Mouse (Mus musculus) granulocyte monocyte progenitor cell, adult 5-6 weeks (primary cell): ENCODE data around the gene Cobl. TPM values are rescaled to one million over a fixed set of nuclear protein-coding genes. Genes with fewer than 3 reads are reported as not detected.
A peak's percentile ranks its signal among the peaks of the same experiment; 100 is the strongest.

Experiments used
- ATAC-seq: replicated peaks from 2 replicates; pipeline ENCODE4 v1.8.0; 2016; ENCODE audit warnings: mild to moderate bottlenecking, moderate TSS enrichment, inconsistent platforms; ENCODE audit not compliant: poor library complexity, severe bottlenecking
- total RNA-seq, 2 experiments: library from RNA; stranded (forward) in 1 of 2; stranded (reverse) in 1 of 2; fragments of 200-712, 200-1000 nt in 1 of 2; fragments of >200 nt in 1 of 2; fragmentation: Nextera tagmentation in 1 of 2; gene quantifications; 2 replicates each; pipeline ENCODE4 v1.2.3; 2014 to 2017

The Cobl gene
- total RNA-seq (2014; fragmentation: Nextera tagmentation) (not detected in 2 replicates), total RNA-seq (2017) (not detected in 2 replicates)

DNA sequence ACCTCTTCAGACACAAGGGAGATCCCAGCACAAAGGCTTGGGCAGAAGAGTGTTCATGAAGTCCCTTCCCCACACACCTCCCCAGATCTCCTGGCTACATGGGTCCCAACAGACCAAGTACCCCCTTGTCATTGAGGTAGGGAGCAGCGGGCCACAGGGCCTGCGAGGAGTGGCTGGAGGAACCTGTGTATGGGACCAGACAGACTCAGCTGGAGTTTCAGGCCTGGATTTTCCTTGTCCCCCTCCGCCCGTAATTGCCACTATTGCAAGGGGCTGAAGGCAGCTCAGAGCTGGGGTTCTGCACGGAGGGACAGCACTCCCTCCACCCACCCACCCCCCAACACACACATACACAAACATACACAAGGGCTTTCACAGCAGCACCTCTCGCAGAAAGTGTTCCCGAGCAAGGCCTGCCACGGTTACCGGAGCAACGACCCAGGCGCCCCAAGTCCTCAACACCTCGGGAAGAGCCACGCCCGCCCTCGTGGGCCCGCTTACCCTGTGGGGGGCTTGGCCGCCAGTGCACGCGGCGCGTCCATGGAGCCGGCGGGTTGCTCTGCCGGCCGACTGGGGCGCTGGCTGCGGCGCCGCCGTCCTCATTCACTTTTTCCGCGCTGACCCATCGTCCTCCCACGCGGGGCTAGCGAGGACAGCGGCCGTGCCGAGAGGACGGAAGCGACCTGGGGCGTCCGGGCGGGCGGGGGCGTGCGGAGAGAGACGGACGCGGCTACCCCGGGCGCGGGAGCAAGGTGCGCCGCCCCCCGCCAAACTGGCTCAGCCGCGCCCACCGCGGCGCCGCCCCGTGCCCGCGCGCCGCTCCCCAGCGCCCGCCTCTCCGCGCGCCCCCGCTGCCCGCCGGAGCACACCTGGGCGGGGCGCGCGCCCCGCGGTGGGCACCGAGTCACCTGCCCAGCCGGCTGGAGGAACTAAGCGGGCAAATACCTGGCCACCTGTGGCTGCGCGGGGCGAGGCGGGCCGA, at the start of gene Cobl:
TSS of gene Cobl (minus strand) at position 780 of the 982 bp plus-strand sequence.
- ATAC-seq: peak; percentile 35; the same call in 1 of the 2 replicates

DNA sequence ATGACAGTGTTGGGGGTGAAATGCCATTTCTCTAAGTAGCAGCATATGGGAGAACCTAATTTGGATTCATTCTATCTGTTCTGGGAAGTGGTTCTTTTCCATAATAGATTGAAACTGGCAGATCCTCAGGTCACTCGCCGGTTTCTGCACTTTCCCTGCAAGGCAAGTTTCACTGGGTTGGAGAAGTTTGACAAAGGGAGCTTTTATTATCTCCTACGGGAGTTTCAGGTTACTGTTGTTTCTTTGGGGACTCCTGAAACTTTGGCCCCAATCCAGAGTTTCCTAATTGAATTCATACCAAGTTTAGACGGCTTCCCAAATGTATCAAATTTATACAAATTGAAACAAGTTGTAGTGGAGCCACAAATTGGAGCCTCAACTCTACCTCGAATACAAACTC, 49.0 kb upstream of the Cobl start:
- no peak for ATAC-seq

DNA sequence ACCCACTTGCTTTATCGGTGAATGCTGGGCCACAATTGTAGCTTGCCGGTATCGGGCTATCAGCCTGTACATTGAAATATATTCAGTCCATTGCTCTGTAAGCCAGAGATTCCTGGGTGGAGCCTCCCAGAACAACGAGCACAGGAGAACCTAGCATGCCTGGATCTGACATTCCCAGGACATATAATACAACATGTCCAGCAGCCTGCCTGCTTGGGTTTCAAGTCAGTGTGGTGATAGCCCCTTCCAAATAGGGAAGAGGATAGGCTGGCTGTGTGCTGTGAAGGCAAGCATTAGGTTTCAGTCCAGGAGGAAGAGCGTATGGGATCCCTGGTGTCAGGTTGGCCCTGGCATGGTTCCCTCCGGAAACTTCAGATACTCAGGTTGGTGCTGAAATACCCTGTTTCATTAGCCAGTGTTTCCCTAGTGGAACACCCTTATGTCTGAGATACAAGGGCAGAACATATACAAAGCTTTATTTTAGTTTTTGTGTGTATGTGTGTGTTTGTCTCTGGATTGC, 41.7 kb upstream of the Cobl start:
- no peak for ATAC-seq

DNA sequence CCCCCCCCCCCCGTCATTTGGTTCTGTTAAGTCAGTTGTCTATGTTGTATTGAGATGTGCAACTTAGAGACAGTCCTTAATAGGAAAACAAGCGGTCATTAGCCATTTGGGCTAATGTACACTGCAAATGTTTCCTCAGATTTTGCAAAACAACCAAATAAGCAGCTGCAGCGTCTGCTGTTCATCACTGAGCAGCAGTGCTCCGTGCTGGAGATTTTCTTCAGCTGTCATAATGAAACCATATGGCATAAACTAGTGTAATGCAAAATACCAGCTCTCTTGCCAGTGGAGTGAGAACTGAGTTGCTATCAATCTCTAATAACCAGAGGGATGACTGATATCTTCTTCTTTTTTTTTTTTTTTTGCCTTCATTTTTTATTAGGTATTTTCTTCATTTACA, 39.0 kb upstream of the Cobl start:
- ATAC-seq: no peak

DNA sequence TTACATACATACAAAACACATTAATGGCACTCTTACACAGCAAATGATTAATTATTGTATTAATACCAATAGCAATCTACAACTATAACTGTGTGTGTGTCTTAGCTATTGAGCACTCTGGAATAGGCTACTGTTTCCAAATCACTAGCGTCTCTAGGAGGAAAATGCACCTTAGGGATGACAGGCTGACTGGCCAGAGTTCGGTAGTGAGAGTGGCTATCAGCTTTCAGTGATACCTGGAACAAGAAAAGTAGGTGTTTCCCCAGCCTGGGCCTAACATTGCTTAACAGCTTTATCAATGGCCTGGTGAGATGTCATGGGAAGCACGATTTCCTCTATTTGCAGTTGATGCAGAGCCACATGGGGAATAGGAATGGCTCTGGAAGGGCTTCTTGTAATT, 37.0 kb upstream of the Cobl start:
- ATAC-seq: no peak

DNA sequence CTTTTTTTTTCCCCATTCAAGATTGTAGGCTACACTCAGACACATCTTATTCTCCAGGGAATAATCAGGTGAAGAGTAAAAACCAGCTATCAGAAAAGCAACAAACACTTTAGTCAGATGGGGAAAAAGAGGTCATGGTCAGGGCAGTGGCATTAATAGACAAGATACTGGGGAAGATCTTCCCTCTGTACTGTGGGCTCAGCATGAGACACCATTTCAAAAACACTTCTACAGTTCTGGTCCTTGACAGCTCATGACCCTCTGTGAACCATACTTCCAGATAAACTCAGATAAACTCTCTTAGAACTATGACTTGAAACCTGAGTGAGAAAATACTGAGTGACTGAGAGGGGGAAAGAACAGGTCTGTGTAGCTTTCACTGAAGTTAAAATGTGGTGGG, 29.0 kb upstream of the Cobl start:
- ATAC-seq: no peak

DNA sequence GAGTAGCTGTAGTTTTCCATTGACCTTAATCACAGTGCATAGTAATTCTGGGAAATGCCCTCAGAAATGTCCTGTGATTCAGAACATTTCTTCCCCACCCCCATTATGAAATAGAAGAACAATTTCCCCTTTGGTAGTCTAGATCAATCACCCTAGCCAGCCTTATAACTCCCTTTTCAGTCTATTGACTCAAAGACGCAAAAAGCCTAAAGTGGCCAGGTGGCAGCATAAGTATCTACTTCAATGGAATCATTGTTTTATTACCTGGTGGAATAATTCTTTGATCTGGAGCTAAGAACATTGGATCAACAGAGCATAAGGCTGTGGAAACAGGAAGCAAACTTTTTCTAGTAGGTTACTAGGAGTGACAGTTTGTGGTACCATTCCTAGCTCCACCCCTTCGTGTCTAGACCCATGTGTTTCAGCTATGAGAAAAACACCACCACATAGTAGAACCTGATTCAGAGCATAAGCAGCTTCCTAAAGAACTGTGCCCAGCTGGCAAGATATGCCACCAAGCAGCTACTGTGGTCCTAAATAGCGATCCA, 15.2 kb upstream of the Cobl start:
- no peak for ATAC-seq

DNA sequence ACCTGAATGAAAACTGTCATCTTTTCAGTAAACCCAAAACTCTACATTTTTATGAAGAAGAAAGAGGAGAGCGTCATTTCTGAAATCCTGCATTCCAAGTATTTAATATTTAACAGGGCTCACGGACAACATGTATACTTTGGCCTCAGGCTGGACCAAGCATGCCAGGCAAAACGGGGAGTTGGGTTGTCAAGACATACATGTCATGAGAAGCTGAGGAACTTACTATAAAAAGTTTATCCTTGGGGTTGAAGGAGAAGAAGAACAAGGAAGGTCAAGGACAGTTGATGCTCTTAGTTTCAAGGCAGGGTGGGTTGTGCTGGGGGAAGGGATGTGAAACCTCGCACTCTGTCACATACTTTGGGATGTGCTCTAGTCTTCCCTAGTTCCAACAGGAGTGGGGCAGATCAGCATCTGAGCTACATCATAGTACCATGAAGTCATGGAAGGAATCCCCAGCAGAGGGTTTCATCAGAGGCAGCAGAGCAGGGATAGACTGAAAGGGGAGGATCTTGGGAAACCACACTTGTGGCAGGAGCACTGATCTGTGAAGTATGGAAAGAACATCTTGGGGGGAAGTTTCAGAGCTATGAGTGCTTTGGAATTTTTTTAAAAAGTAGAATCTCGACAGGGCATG, 9.7 kb upstream of the Cobl start:
- no peak for ATAC-seq

DNA sequence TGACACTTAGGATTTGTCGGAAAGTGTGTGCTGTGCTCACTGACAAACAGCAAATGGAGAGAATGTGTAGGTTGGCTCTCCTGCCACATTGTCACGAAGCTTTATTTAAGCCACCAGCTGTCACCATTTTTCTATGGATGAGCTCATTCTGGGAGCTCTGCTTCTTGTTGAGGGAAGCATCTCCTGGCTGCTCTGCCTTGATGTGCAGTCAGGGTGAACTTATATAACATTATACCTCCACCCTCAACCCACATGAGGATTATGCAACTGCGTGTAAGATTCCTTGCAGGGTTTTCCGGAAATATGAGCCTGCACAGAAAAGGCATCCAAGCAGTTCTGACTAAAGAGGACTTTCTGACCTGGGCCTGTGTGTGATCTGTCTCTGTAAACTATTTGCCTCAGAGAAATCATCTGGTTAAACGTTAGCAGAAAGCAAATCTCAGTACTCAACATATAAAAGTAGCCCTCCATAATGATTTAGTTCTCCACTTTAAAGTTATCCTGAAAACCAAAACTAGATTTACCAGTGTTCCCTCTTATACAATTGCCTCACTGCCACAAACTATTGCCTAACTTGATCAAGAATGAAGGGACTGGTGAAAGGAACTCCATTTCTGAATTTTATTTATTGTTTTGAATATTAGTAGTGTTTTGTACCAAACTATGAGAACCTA, 9.0 kb upstream of the Cobl start:
- no peak for ATAC-seq

DNA sequence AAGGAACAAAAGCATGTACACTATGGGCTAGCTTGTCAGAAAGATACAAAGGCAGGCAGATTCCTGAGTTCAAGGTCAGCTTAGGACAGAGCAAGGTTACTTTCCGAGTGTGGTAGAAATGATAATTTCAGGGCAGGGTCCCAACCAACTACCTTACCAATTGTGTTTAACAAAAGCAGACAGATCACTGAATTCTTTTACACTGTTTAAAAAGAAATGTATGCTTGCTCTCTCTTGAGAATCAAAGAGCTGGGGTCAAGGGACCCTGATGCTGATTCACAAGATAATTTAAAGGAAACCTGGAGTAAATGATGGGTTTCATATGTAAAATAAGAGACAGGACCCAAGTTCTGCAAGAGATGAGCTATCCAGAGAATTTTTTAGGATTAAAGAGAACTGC, 4.9 kb upstream of the Cobl start:
- ATAC-seq: no peak

DNA sequence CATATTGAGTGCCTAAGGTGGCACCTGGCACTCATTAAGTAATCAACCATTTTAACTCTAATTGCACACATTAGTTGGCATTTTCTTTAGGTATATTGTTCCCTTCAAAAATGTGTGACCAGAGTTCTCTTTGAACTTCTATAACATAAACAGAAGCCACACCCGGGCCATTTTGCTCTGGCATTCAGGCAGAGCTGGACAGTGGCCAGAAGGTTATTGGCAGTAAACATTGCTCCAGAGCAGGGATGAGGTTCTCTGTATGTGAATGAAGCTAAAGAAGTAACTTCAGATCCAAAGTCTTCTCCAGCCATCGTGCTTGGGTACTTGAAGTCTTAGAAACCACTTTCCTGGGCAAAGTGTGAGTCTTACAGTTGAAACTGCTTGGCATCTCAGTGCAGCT, 3.9 kb upstream of the Cobl start:
- ATAC-seq: no peak

DNA sequence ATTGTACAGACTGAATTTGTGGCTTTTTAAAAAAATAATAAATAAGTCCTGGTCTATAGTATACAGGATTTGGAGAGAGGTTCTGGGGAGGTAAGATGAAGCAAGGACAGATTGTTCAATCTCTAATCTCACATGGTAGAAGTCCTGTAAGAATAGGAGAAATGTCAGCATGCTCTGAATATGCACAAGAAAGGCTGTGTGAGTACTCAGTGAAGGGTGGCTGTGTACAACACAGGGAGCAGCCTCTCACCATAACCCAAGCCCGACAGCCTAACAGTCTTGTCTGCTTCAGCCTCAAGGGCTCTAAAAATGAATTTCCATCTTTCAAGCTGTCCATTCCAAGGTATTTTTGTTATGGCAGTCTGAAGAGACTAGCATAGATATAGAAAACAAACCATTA, 3.1 kb upstream of the Cobl start:
- no peak for ATAC-seq

DNA sequence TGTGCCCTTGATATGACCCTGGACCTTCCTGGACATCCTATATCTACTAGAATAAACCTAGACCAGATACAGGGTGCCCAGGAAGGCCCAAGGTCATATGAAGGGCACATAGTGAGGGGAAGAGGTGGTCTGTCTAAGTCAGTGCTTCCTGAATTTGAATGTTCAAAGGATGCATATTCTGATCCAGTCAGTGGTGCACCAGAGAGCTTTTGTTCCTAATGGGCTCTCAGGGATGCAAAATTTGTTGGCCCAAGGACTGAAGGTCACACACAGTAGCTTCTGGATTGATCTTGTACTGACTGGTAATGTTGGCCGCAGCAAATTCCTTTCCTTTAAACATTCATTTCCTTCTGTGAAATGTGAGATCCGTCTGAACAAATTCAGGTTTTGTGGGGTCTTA, 2.5 kb upstream of the Cobl start:
- no peak for ATAC-seq

DNA sequence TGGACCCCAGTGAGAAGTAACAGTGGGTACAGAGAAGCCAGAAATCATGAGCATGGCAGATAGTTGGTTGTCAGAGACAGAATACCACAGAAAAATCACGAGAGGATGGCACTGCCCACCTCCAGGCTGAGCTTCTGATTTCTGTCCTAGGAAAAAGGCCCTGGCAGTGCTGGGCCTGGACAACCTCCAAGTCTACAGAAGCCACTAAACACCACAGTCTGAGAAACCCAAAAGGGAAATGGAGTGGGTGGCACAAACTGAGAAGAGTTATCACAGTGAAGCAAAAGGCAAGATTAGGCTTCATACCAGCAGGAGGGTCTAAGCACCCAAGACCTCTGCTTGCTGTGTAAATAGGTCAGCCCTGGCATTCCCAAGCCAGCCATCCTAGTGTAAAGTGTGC, 1.8 kb upstream of the Cobl start:
- no peak for ATAC-seq

DNA sequence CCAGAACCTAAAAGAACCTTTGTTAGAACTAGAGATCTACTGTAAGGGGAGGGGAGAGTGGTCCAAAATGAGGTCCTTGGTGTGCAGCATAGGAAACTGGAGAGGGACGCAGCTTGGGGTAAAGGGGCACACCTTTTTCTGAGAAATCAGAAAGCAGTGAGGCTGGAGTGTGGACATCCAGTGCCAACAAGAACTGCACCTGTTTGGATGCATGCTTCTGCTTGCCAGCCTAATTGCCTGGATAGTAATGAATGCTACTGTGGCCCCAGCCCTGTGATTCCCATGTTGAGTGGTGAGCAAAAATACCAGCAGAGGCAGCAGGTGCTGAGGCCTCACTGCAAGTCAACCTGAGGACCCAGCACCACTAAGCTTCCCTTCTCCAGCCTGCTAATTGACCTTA, 469 bp upstream of the Cobl start:
- no peak for ATAC-seq

DNA sequence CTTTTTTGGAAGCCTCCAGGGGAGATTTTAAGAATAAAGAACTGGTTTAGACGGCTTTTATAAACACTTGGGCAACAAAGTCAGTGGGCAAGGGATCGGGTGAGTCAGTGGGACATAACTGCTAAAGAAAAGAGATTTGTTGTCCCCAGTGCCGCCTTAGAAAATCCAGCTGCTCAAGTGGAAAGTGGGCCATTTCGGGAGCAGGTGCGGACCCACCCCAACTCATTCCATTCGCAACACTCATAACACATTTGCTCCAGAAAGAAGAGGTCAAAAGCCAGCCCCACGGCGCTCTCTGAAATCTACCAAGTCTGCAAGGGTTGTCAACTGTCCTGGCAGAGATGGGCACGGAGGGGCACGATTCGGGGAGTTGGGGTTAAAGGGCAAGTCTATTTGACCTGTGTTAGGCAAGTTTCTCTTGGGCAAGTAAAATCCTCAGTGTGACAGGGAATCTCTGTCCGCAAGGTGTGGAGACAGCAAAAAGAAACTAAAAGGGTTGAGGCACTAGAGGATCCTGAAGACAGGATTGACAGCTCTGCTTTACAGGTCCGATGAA, 1.1 kb downstream of the Cobl start:
- no peak for ATAC-seq

DNA sequence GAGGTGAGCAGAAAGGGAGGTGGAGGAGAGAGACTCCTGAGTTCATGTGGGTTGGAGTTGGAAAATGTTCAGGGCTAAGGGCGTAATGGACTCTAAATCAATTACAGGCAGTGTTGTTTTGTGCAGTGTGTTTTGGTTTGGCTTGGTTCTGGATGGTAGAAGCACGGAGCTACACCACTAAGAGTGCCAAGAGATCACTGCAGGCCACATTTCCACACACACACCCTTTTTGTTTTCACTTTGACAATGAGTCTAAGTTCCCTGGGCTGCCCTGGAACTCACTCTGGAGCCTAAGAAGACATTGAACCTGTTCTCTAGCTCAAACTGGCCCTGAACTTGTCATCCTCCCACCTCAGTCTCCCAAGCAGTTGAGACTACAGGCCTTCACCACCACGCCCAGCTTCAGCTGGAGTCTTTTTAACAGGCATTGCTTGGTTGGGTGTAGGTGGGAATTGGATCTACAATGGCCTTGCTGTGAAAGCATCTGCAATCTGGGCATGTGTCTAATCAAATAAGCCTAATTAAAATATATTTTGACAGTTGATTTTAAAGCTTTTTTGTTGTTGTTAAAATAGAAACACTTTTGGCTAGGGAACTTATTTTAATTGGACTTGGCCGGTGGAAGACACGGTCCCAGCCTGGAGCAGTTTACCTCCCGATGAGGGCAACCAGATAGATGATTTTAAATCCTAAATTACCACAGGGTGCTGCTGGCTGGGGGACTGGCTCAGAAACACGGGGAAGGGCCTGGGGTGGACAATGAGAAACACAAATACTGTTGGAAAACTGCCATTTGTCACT, 4.8 kb downstream of the Cobl start:
- no peak for ATAC-seq

DNA sequence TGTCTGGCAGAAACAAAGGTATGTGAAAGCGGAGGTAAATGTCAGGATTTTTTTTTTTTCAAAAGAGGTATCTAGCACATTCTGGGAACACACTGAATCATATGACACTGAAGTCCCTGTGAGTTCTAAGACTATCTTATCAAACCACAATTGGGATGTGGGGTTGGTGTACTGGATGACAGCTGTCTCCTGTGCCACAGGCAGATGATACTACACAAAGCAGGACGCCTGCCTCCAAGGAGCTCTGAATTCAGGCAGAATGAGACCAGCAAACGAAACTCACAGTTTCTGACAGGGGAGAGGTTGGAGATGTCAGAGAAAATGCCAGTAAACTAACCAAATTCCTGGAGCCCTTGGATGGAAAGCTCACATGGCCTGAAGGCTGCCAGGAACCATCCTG, 5.9 kb downstream of the Cobl start:
- ATAC-seq: no peak

DNA sequence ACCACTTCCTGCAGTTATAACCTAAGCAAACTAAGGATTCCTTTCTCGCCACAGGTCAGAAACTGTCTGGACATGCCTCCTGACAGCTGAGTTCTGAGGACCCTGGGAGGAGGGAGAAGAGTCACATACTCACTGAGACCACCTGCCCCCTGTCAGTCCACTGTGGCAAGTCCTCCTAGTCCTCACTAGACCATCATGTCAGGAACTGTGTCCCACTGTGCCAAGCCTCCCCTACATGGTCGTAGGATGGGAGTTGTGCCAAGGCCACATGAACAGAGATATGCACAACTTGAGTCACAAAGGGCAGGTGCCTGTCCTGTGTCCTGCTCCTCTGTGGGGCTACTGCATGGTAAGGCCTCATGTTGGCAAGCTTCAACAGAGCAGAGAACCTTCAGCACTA, 6.4 kb downstream of the Cobl start:
- no peak for ATAC-seq

DNA sequence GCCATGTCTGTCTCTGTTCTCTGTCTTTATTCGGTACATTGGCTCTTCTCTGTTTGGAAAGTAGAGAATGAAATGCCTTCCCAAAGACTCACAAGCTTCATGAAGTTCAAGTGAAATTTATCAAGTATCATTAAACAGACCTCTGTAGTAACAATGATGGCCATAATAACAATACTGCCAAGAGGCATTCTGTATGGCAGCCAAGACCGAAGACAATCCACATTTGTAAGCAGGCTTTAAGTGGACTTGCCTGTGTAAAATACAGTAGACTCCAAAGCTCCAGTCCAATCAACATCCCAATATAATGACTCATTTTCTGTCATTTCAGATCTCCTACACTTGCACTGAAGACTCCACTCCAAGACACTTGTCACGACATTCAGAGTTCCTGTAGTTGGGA, 16.7 kb downstream of the Cobl start:
- ATAC-seq: no peak
